Mouse (Mus musculus) stomach, postnatal 0 days (tissue): Measurements from ENCODE around the gene Tpgs1.
A peak's percentile ranks its signal among the peaks of the same experiment; 100 is the strongest.

Experiments
- CTCF ChIP-seq: IDR thresholded peaks from 2 replicates; pipeline ENCODE4 v1.5.1; 2016; ENCODE audit warnings: antibody characterized with exemption, low read depth, mild to moderate bottlenecking, moderate library complexity
- EP300 ChIP-seq: optimal IDR thresholded peaks from 2 replicates; pipeline ENCODE3; 2016; ENCODE audit warnings: antibody characterized with exemption

- peak; percentile 94 for TF ChIP-seq CTCF
- no peak for TF ChIP-seq EP300
Observed at GRCm38 (mm10) chr10:79695231-79696128, 26.3 kb downstream of the Tpgs1 start.
